Mouse (Mus musculus): ENCODE results near the gene Utp15.

- TF ChIP-seq CTCF (IDR thresholded peaks at IDR 0.05) (no peak), EP300 (IDR thresholded peaks at IDR 0.05; ENCODE audit: insufficient read depth, low read depth, low read length) (no peak)
Observed at GRCm38 (mm10) chr13:98306393-98306792, 43.6 kb upstream of the Utp15 start.

Measured in heart, adult 2 months (tissue).